Mouse (Mus musculus) kidney, adult 2 months (tissue): Measurements from ENCODE around the gene Lgals3. TPM values are rescaled to one million over a fixed set of nuclear protein-coding genes. Genes with fewer than 3 reads are reported as not detected.

Source experiments
- DNase-seq: peaks from one replicate; pipeline ENCODE4 v3.0.0; 2021
- H3K27ac ChIP-seq: fragments of 200-500 bp; 2 replicates; pipeline ENCODE4 v1.5.1; 2012; ENCODE audit warnings: low read depth, low read length, control low read depth, inconsistent platforms; ENCODE audit not compliant: insufficient read depth
- H3K27me3 ChIP-seq: fragments of 200-500 bp; replicated peaks from 2 replicates; pipeline ENCODE4 v1.6.1; 2012; ENCODE audit warnings: mild to moderate bottlenecking, moderate library complexity, low read length, inconsistent platforms; ENCODE audit not compliant: control insufficient read depth, insufficient read depth
- H3K36me3 ChIP-seq: fragments of 200-500 bp; 2 replicates; pipeline ENCODE4 v1.6.1; 2012; ENCODE audit warnings: mild to moderate bottlenecking, moderate library complexity, low read length, inconsistent platforms; ENCODE audit not compliant: control insufficient read depth, insufficient read depth
- H3K4me1 ChIP-seq: fragments of 200-500 bp; 2 replicates; pipeline ENCODE4 v1.6.1; 2011; ENCODE audit warnings: low read length; ENCODE audit not compliant: control insufficient read depth, insufficient read depth
- H3K4me3 ChIP-seq: fragments of 200-500 bp; 2 replicates; pipeline ENCODE4 v1.5.1; 2011; ENCODE audit warnings: mild to moderate bottlenecking, low read depth, low read length, control low read depth; ENCODE audit not compliant: insufficient read depth
- CTCF ChIP-seq: fragments of 200-500 bp; conservative IDR thresholded peaks from 2 replicates; pipeline ENCODE4 v1.5.1; 2011; ENCODE audit warnings: low read depth, mild to moderate bottlenecking, control low read depth, low read length, moderate library complexity, mixed read lengths; ENCODE audit not compliant: insufficient read depth, insufficient read length
- POLR2A ChIP-seq: fragments of 200-500 bp; IDR thresholded peaks from one replicate; pipeline ENCODE4 v1.6.1; 2011; ENCODE audit warnings: low read depth, low read length, control low read depth
- WGBS: fragments of 180-500 bp; shearing (Covaris S2); methylation state at CpG from one replicate; pipeline ENCODE4 v1.1.7; 2018; 5-methylcytosine and 5-hydroxymethylcytosine counted together
- polyA plus RNA-seq: library from polyadenylated mRNA; depleted of rRNA; stranded (reverse); fragments of >200 nt; gene quantifications from 2 replicates; pipeline ENCODE4 v1.2.3, GENCODE M21; 2012

Gene Lgals3
- polyA plus RNA-seq, 1 experiment: 76.1 TPM

GRCm38 (mm10) chr14:47369741-47370140, 2.2 kb downstream of the Lgals3 start:
- WGBS: 92% methylated on average over 5 of the region's 5 CpGs
- no peak for DNase-seq
- Histone ChIP-seq H3K27ac (no peak overlapping the region), H3K27me3 (no peaks in the 10 kb centered on the region), H3K4me1 (peaks cover 3% of the 10 kb centered on the region; the same call in 1 of the 2 replicates), H3K36me3 (no peaks in the 10 kb centered on the region), H3K4me3 (no peak overlapping the region)
- no peak for TF ChIP-seq CTCF
- no peak for TF ChIP-seq POLR2A

DNA sequence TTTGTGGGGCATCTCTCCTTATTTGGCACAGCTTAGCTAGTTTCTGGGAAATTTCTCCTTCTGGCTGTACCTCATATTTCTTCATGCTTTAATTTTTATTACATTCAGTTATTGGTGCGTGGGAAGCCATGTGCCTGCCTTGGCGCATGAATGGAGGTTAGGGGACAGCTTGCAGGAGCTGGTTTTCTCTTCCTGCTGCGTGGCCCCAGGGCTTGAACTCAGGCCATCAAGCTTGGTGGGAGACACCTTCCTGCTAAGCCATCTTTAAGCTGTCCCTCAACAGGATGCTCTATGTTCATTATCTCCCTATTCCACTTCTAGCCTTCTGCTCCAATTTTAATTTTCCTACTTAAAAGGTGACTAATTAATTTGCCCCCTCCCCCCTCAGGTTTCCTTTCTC, 3.2 kb downstream of the Lgals3 start:
- Histone ChIP-seq H3K27ac (no peak overlapping the region), H3K27me3 (no peaks in the 10 kb centered on the region), H3K4me1 (peaks cover 3% of the 10 kb centered on the region; the same call in 1 of the 2 replicates), H3K36me3 (no peaks in the 10 kb centered on the region), H3K4me3 (no peak overlapping the region)
- 59% methylated on average over 3 of the region's 3 CpGs for WGBS
- DNase-seq: no peak
- TF ChIP-seq CTCF (no peak), POLR2A (no peak)

GRCm38 (mm10) chr14:47371689-47372088, 4.1 kb downstream of the Lgals3 start:
- Histone ChIP-seq H3K4me1 (peaks cover 3% of the 10 kb centered on the region; the same call in 1 of the 2 replicates), H3K27me3 (no peaks in the 10 kb centered on the region), H3K27ac (no peak overlapping the region), H3K36me3 (no peaks in the 10 kb centered on the region), H3K4me3 (no peak overlapping the region)
- DNase-seq: no peak
- TF ChIP-seq POLR2A (no peak), CTCF (no peak)
- WGBS: 44% methylated on average over 6 of the region's 6 CpGs

DNA sequence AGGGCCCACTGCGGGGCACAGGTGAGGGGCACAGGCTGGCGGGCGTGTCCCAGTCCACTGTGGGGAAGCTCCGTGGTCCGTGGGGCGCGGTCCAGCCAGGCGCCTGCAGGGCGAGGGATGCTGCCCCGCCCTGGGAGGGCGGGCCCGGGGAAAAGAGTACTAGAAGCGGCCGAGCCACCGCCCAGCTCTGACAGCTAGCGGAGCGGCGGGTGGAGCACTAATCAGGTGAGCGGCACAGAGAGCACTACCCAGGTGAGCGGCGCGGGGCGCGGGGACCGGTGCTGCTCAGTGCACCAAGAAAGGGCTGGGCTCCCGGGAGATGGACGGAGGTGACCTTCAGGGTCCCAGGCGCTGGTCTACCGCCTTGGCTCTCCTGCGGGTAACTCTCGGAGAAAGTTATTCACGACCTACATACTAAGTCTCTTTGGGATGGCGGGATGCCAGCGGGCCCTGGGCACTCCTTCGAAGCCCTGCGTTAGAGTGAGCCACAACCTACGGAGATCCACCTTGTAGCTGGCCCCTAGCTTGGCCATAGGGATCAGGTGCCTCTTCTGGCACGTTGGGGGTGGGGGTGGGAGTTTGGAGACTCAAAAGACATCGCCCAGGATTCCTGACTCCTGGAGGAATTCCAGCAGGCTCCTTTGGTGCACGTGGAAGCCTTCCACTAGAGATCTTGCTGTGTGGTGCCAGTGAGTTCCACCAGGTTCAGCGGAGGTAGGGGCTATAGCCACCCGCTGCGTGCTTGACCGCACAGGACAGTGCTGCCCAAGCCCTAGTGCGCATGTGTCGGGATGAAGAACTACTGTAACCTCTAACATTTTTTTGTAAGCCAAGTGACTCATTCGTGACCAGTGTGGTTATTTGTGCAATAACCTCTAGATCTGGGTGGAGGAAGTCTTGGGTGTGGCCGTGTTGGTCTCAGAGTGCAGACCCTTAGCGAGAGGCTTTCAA, 6.5 kb downstream of the Lgals3 start:
- TF ChIP-seq CTCF (no peak), POLR2A (no peak)
- Histone ChIP-seq H3K4me1 (peaks cover 3% of the 10 kb centered on the region; the same call in 1 of the 2 replicates), H3K27me3 (no peaks in the 10 kb centered on the region), H3K27ac (peak overlapping the region; percentile 6; the same call in 1 of the 2 replicates), H3K36me3 (no peaks in the 10 kb centered on the region), H3K4me3 (peak overlapping the region; percentile 48)
- DNase-seq: peak; percentile 64
- 6% methylated on average over 49 of the region's 49 CpGs for WGBS

- peaks cover 1% of the 10 kb centered on the region; the same call in 1 of the 2 replicates for H3K4me1 ChIP-seq
- H3K27ac ChIP-seq: no peak overlapping the region
- no peaks in the 10 kb centered on the region for H3K27me3 ChIP-seq
- no peak for DNase-seq
- no peak overlapping the region for H3K4me3 ChIP-seq
- no peak for TF ChIP-seq POLR2A
- TF ChIP-seq CTCF: no peak
- H3K36me3 ChIP-seq: no peaks in the 10 kb centered on the region
- WGBS: 36% methylated on average over 2 of the region's 2 CpGs
Measured at GRCm38 (mm10) chr14:47376526-47376925, 9.0 kb downstream of the Lgals3 start.

DNA sequence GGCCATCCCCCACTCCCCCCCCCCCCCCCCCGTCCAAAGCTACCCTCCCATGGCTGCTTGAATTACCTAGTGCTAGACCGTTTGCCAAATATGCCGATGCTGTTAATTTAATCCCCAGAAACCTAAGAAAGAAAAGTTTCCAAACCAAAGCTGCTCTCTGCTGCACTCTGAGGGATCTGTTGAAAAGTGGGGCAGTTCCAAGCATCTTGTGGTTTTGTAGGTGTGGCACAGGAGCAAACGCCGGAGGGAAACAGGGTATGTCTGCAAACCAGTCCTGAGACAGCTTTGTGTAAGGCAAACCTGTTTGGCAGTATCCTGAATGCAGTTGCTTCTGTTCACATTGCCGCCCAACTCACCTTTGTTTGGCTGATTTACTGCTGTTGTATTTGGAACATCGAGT, 10.8 kb downstream of the Lgals3 start:
- no peak overlapping the region for H3K27ac ChIP-seq
- no peak for TF ChIP-seq POLR2A
- no peak for TF ChIP-seq CTCF
- 71% methylated on average over 7 of the region's 7 CpGs for WGBS
- no peaks in the 10 kb centered on the region for H3K36me3 ChIP-seq
- no peak for DNase-seq
- H3K4me3 ChIP-seq: no peak overlapping the region
- no peaks in the 10 kb centered on the region for H3K4me1 ChIP-seq
- H3K27me3 ChIP-seq: no peaks in the 10 kb centered on the region

DNA sequence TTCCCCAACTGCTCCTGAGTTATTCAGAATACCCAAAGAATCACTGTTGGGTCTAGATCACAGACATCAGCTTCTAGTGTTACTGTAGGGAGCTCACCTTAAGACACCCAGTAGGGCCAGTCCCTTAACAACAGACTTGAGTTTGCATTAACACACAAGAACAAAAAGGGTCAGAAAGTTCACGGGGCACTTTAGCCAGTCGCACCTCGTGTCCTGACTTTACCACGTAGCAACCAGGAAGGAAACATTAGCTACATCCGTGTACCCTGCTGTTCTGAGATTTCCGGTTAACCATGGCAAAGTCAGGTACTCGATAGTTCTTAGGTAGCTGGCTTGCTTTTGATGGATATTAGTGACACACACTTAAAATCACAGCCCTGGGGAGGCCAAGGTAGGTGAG, 16.4 kb downstream of the Lgals3 start:
- 85% methylated on average over 7 of the region's 7 CpGs for WGBS
- Histone ChIP-seq H3K4me3 (no peak overlapping the region), H3K27me3 (no peaks in the 10 kb centered on the region), H3K36me3 (no peaks in the 10 kb centered on the region), H3K27ac (no peak overlapping the region), H3K4me1 (no peaks in the 10 kb centered on the region)
- TF ChIP-seq POLR2A: no peak
- no peak for TF ChIP-seq CTCF
- DNase-seq: no peak
